Mouse (Mus musculus): ENCODE data around the gene Slc1a4. TPM values are rescaled to one million over a fixed set of nuclear protein-coding genes. Genes with fewer than 3 reads are reported as not detected.

Slc1a4 gene
- total RNA-seq (2021), result 1 to 10 TPM; 3.1 to 3.5 TPM

DNA sequence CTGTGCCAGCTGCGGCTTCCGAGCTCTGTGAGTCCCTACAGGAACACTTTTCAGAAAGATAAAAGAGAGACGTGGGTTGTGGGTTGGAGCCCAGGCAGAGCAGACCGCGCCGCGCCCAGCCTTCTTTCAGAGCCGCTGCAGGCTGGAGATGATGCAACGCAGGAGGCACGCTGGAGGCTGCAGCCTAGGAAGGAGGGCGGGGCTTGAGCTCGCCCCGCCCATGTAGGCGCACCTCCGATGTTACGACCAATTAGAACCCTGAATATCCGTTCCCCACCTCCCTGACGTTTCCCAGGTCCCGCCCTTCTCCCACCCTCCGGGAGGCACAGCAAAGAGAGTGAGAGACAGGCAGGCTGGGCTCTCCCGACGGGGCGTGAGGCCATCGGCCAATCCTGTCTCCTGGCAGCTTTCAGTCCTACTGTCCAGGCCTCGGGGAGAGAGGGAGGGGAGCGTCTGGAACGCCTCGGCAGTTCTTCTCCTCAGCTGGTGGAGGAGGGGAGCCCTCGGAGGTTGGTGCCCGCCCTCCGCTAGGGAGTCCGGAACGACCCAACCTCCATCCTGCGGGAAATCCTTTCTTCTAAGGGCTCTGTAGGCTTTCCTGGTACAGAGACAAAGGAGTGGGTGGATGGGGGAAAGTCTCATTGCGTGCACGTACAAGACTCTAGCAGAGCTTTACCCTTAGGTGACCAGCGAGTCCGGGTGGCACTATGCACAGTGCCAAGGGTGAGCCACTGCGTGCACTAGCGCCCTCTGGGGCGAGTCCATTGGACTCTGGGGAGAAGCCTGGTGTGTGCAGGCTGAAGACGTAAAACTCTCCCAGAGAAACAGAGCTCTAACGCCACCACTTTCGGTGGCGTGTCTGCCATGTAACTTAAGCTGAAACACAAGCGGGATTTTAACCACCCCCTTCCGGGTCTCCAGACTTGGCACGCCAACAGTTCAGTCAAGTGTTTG, at the start of gene Slc1a4:
TSS of gene Slc1a4 (minus strand) at position 153 of the 954 bp plus-strand sequence.
- DNase-seq, result peak; percentile 94 to 96
- intact Hi-C loops (cut with DNase I), result loop anchor here (2.0 to 5.0 kb wide), 5 partner anchors 68 to 1039 kb away; partner anchors contain the start of genes Rab1a and Ugp2

DNA sequence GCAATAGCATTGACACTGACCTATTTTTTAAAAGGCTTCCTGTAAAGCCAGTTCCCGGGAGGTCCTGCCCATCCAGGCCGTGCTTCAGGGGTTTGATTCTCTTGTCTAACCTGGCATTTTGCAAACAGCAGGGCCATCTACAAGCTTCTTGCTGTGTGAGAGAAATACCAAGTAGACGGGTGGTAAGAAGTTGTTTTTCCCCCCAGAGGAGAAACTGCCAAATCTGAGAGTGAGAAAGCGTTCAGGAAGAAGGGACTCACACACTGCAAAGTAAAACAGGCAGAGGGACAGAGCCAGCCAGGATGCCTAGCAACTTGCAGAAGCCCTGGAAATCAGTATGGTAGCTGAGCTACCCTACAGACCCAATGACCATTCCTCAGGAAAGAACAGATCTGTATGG, 47.6 kb upstream of the Slc1a4 start:
- DNase-seq, result no peak
- intact Hi-C loops (cut with DNase I), result no loop called here

DNA sequence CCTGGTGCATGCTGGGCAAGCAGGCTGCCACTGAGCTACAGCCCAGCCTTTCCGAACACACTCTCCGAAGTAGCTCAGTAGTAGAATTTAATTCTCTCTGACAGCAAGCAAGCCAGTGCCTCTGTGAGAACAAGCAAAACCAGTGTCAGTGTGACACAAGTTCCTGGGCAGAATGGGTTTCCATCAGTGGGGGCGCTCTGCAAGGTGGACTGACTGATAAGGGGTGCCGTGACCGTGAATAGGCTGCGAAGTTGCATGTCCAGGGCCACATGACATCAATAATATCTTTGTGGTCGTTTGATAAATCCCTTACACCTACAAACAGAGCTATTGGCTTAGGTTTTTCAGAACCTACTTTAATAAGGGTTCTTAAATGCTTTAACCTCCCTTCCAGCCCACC, 44.1 kb upstream of the Slc1a4 start:
- DNase-seq, result no peak
- intact Hi-C loops (cut with DNase I), result no loop called here

- DNase-seq, result peak; percentile 51
- intact Hi-C loops (cut with DNase I), result no loop called here
Measured at GRCm38 (mm10) chr11:20372616-20373211, 40.2 kb upstream of the Slc1a4 start.

DNA sequence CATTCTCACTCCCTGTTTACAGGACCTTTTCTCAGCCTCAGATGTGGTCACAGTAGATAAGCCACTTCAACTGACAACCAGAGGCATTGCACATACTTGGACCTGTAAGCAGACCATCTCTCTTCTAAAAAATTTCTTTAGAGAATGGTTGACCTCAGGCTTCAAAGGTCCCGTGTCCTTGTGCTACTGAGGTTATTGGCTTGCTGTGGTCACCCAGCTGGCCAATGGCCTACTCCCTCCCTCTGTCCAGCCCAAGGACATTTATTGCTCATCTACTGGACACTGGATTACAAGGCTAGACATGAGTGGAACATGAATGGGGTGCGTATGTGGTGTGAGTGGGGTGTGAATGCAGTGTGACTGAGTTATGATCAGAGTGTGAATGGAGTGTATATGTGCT, 38.0 kb upstream of the Slc1a4 start:
- DNase-seq, result no peak
- intact Hi-C loops (cut with DNase I), result no loop called here

GRCm38 (mm10) chr11:20366456-20366855, 33.9 kb upstream of the Slc1a4 start:
- no peak for DNase-seq
- intact Hi-C loops (cut with DNase I), result no loop called here

GRCm38 (mm10) chr11:20361354-20361753, 28.8 kb upstream of the Slc1a4 start:
- no peak for DNase-seq
- intact Hi-C loops (cut with DNase I), result no loop called here

DNA sequence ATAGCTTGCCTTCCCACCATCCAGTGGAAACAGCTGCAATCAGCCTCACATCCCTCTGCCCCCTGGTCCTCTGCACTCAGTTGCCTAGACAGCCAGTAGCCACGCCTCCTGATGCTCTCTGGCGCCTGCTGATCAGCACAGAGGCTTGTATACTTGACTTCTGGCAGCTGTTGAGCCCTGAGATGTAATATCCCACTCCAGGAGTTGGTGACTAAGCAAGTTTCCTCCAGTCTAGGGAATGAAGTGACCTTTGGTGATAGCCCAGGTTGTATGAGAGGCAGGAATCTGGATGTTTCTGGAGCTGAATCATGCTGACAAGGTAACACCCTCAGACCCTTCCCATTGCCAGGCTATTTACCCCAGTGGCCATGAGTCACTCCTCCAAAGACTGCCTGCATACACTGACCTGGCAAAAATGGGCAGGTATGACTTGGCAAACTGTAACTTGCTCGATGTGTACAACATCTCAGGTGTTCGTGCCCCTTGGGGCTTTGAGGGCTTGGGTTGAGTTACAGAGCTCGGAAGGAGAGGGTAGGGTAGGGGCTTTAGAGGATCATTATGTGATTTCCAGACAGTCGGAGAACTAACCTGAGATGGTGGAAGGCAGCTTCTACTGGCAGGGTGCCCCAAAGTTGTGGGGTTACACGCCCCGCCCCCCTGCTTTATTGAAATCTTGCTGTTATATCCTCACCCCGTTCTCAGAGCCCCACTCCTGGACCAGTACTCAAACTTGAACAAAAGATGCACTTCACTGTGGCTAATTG, 25.4 kb upstream of the Slc1a4 start:
- no peak for DNase-seq
- intact Hi-C loops (cut with DNase I), result no loop called here

- intact Hi-C loops (cut with DNase I), result no loop called here
- DNase-seq, result no peak
Measured at GRCm38 (mm10) chr11:20348466-20348865, 16.0 kb upstream of the Slc1a4 start.

DNA sequence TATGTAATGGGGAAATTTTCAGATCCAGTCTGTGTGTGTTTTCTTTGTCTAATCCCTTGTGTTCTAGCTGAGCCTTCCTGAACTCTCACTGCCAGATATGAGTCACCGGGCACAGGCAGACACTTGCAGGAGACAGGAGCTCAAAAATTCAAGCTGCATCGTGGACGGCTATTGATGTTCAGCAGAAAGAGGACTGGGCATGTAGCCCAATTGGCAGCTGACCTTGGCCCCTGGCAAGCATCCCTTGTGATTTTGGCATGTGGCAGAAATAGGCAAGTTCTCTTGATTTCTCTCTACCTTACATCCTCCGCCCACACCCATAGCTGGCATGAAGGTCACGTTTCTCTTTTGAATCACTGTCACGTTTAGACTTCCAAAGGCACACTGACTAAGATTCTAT, 15.0 kb upstream of the Slc1a4 start:
- intact Hi-C loops (cut with DNase I), result no loop called here
- DNase-seq, result peak; percentile 83 to 86

- no peak for DNase-seq
- intact Hi-C loops (cut with DNase I), result no loop called here
Measured at GRCm38 (mm10) chr11:20346369-20346768, 13.9 kb upstream of the Slc1a4 start.

- DNase-seq, result no peak
- intact Hi-C loops (cut with DNase I), result no loop called here
Measured at GRCm38 (mm10) chr11:20343952-20344351, 11.4 kb upstream of the Slc1a4 start.

- no peak for DNase-seq
- intact Hi-C loops (cut with DNase I), result no loop called here
Measured at GRCm38 (mm10) chr11:20341598-20341997, 9.1 kb upstream of the Slc1a4 start.

DNA sequence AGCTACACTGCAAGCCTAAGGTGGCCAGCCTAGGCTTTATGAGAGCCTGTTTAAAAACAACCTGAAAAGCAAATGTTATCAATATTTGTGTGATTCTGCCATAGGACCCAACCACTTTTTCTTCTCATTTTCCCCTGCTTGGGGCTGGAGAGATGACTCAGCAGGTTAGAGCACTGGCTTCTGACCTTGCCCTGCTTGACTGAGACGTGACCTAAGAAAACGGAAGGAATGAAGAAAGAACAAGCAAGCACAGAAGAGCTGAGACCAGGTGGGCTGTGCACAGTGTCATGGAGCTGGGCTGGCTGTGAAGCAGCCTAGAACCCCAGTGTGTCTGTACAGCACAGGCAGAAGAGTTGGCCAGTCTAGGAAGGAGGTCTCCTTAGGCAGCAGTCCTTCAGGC, 6.2 kb upstream of the Slc1a4 start:
- intact Hi-C loops (cut with DNase I), result no loop called here

DNA sequence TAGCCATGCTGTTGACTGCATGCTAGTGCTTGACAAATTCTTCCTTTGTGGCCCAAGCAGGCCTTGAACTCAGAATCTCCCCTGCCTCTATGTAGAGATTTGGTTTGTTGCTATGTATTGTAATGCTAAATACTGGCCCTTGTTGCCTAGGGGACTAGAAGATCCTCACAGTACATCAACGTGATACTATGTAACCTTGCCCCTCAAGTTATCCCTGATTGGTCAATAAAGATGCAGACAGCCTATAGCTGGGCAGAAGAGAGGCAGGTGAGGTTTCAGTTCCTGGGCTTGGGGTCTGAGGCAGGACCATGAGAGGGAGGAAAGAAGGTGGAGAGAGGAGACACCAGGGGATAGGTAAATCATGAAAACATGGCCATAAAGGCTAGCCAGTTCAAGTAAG, 1.8 kb upstream of the Slc1a4 start:
- no peak for DNase-seq
- intact Hi-C loops (cut with DNase I), result loop anchor here (5.0 kb wide), 3 partner anchors 132 to 1038 kb away; partner anchors contain the start of genes Rab1a and Ugp2

More for the DNA sequence above, 6.2 kb upstream of the Slc1a4 start:
- no peak for DNase-seq

DNA sequence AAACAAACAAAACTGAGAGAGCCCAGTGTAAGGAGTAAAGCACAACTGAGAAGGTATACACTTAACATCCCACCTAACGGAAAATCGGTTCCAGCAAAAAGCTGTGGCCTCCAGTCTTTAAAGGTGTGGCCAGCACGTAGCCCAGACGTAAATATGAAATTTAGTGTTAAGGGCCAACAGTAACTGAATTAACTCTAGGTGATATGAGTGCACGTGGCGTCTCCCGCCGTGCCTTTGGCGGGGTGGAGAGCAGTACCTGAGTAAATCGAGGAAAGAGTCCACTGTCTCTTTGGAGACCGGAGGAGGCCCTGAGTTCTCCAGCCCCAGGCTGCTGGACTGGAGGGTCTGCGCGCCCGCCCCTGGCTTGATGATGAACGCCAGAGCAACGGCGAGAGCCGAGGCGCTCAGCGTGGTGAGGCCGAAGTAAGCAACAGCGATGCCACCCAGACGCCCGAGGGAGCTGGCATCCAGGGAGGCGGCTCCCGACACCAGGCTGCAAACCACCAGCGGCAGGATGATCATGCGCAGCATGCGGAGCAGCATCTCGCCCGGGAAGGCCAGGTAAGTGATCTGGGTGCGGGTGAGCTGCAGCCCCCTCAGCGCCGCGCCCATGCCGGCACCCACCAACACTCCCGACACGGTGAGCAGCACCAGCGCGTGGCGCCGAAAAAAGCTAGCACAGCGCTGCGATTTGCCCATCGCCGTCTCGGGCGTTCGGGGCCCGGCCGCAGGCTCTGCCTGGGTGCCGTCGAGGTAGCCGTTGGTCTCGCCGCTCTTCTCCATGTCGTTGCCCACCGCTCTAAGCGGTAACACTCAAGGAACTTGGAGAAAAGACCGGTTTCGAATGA, 599 bp downstream of the Slc1a4 start:
- intact Hi-C loops (cut with DNase I), result loop anchor here (2.0 to 5.0 kb wide), 5 partner anchors 69 to 1040 kb away; partner anchors contain the start of genes Rab1a and Ugp2
- peak in 1 of 2 experiments; percentile 27 for DNase-seq

- DNase-seq, result no peak
- intact Hi-C loops (cut with DNase I), result loop anchor here (5.0 kb wide), 3 partner anchors 129 to 1041 kb away; partner anchors contain the start of genes Rab1a and Ugp2
Measured at GRCm38 (mm10) chr11:20331027-20331689, 1.4 kb downstream of the Slc1a4 start.

DNA sequence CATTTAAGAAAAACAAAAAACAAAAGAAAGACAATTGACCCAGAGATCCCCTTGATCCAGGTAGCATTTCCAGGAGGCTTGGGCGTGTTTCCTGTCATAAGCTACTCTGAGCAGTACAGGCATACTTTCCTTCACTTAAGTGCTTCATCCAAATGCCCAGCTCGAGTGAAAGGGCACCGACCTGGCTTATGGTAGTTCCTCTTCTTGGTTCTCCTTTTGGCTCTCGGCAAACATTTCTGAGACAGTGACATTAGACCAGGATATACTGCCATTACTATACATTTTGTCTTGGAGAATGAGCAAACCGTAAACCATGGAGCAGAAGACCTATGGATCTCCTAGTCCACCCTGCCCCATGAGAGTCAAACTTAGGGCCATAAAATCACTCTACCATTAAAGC, 2.8 kb downstream of the Slc1a4 start:
- intact Hi-C loops (cut with DNase I), result loop anchor here (5.0 kb wide), 3 partner anchors 127 to 1043 kb away; partner anchors contain the start of genes Rab1a and Ugp2
- DNase-seq, result no peak

DNA sequence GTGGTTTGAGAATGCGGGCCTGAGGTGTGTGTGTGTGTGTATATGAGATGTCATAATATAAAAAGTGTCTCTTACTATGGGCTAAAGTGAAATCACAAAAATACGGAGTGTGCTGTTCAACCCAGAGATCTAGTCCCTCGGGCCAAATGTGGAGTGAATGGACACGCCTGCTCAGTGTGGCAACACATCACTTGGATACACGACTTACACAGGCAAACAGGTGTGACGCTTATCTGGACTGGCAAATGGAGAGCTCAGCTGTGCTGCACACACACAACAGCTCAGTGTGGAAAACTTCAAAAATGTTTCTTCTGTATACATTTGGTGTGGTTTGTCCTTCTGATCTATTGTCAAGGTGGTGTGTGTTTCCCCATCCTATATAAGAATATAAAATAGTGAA, 3.7 kb downstream of the Slc1a4 start:
- DNase-seq, result no peak
- intact Hi-C loops (cut with DNase I), result no loop called here
